Comparison of ENCODE assay signal across 8 mouse cellular contexts in genomic region chr4:41552529-41552928, GRCm38 (mm10). TPM values are rescaled to one million over a fixed set of nuclear protein-coding genes. Genes with fewer than 3 reads are reported as not detected.
A peak's percentile ranks its signal among the peaks of the same experiment; 100 is the strongest.
DNase-seq lines count a peak whose midpoint lies in the region; ATAC-seq and TF ChIP-seq lines count a peak whose summit lies in the region.

No protein-coding gene starts in this region.

- CTCF ChIA-PET in Patski (lab: Charles Lee), result interaction anchor here (0.9 to 3.4 kb wide), 16 partner anchors 11 to 155 kb away, joined by 3 to 19 read pairs (median 4); no protein-coding TSS in a partner anchor

- no peak overlapping the region for H3K27ac ChIP-seq in lung, embryonic 14.5 days (ENCODE audit: low read depth)

- POLR2A ChIA-PET in Patski (lab: Charles Lee), result no interaction called here

- no peak overlapping the region for H3K4me2 ChIP-seq in lung, embryonic 14.5 days

- H3K9me3 ChIP-seq in lung, embryonic 14.5 days (ENCODE audit: low read depth, low read length), result no peaks in the 10 kb centered on the region

- WGBS in lung, embryonic 14.5 days, result 25% methylated on average over 6 of the region's 6 CpGs

- H3K4me1 ChIP-seq in lung, embryonic 14.5 days (ENCODE audit: insufficient read depth), result 0 out of 2 replicates have a peak, but pooled peaks cover 4% of the 10 kb centered on the region

- no peak overlapping the region for H3K9ac ChIP-seq in lung, embryonic 14.5 days

- TF ChIP-seq CTCF in Patski (IDR thresholded peaks at IDR 0.05), result peak; percentile 83
- TF ChIP-seq CTCF in lung, embryonic 14.5 days (IDR thresholded peaks at IDR 0.05; ENCODE audit: low read depth), result peak; percentile 79

- no peaks in the 10 kb centered on the region for H3K27me3 ChIP-seq in Patski
- H3K27me3 ChIP-seq in lung, embryonic 14.5 days (ENCODE audit: insufficient read depth, low read length), result no peaks in the 10 kb centered on the region

- peak; percentile 84 to 87 for DNase-seq in B cell, adult 2 months
- DNase-seq in Patski (ENCODE audit: low read depth, low spot score), result no peak
- DNase-seq in cerebellum, postnatal 25 days, result peak; percentile 61 to 74
- DNase-seq in gastrocnemius, postnatal 36 days, result peak; percentile 60 to 78
- peak; percentile 85 to 92 for DNase-seq in kidney, postnatal 25 days
- DNase-seq in lung, embryonic 14.5 days, result peak; percentile 87
- peak; percentile 75 for DNase-seq in retina, postnatal 1 day
- DNase-seq in urinary bladder, adult 18-20 months (ENCODE audit: low spot score in 2 of 2), result peak; percentile 31 to 64

- in situ Hi-C loops in Patski (cut with MboI; ENCODE audit: low pct_unique_long_range_greater_than_20kb), result loop anchor here (5.0 kb wide), 2 partner anchors 100 to 155 kb away; no protein-coding TSS in a partner anchor

- ATAC-seq in Patski, result no peak
- peak; percentile 31; the same call in 1 of the 2 replicates for ATAC-seq in lung, embryonic 14.5 days (ENCODE audit: insufficient read depth)

- H3K4me3 ChIP-seq in lung, embryonic 14.5 days (ENCODE audit: low read depth, low read length), result no peak overlapping the region

- H3K36me3 ChIP-seq in lung, embryonic 14.5 days (ENCODE audit: insufficient read depth), result no peaks in the 10 kb centered on the region

- intact Hi-C loops in gastrocnemius, postnatal 36 days (cut with DNase I), result loop anchor here (2.0 to 5.0 kb wide), 3 partner anchors 62 to 155 kb away; no protein-coding TSS in a partner anchor

RNA-seq across cellular contexts. Expression of gene Fam219a, which starts 16.8 kb away (rescaled TPM):
- 19.3 TPM for polyA plus RNA-seq in Patski (2021)
- total RNA-seq in gastrocnemius, postnatal 36 days (2021), result 10 to 100 TPM; 19.3 to 20.4 TPM
- 2.0 and 3.3 TPM in 2 replicates for polyA plus RNA-seq in lung, embryonic 14.5 days (2014; fragmentation: Nextera tagmentation; extraction: Ambion mirVana)

RNA-seq across cellular contexts. Expression of gene Dnaic1, which starts 17.0 kb away (rescaled TPM):
- polyA plus RNA-seq in Patski (2021), result 0.40 TPM
- total RNA-seq in gastrocnemius, postnatal 36 days (2021), result not detected
- polyA plus RNA-seq in lung, embryonic 14.5 days (2014; fragmentation: Nextera tagmentation; extraction: Ambion mirVana), result 2.7 and 3.1 TPM in 2 replicates

RNA-seq across cellular contexts. Expression of gene 1110017D15Rik, which starts 35.4 kb away (rescaled TPM):
- polyA plus RNA-seq in Patski (2021), result 0.21 TPM
- under 1 TPM in 1 of 2 experiments, not detected in 1; 0.37 TPM for total RNA-seq in gastrocnemius, postnatal 36 days (2021)
- polyA plus RNA-seq in lung, embryonic 14.5 days (2014; fragmentation: Nextera tagmentation; extraction: Ambion mirVana), result 0.46 and 0.92 TPM in 2 replicates

RNA-seq across cellular contexts. Expression of gene AI464131, which starts 49.7 kb away (rescaled TPM):
- polyA plus RNA-seq in Patski (2021), result 6.2 TPM
- total RNA-seq in gastrocnemius, postnatal 36 days (2021), result 10 to 100 TPM; 66.0 to 66.5 TPM
- polyA plus RNA-seq in lung, embryonic 14.5 days (2014; fragmentation: Nextera tagmentation; extraction: Ambion mirVana), result 3.3 and 3.6 TPM in 2 replicates
